Mouse (Mus musculus): ENCODE measurements at regions not wholly inside any gene's neighbourhood (a gene's known extent, or its start where the extent isn't known, plus 50 kb on each side); places are given as distances from the start of the nearest gene placed in this dataset.

DNA sequence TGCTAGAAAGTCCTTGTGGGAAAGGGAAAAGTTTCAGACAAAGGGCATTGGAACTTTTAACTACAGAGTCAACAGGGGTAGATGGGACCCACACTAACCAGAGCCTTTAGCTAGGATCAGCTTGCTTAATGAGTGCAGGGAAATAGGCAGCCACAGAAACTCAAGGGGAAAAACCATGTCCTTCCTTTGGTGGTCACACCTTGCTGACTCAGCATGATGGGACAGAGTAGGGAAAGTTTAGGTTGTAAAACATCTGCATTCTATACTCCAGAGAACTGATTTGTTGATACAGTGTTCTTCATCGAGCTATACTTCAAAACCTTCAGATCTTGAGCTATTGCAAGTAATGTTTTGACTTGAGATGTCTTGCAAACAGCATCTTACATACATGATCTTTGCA lies 365.9 kb upstream of the Mmadhc start:
- 82% methylated on average over 1 of the region's 1 CpGs for WGBS
- no peaks in the 10 kb centered on the region for H3K4me1 ChIP-seq (replicated peaks)
- H3K36me3 ChIP-seq, result no peaks in the 10 kb centered on the region
- no peak overlapping the region for H3K9ac ChIP-seq
- H3K27ac ChIP-seq, result no peak overlapping the region
- H3K4me2 ChIP-seq, result no peak overlapping the region
- no peaks in the 10 kb centered on the region for H3K9me3 ChIP-seq
- no peak overlapping the region for H3K4me3 ChIP-seq
- no peaks in the 10 kb centered on the region for H3K27me3 ChIP-seq
- ATAC-seq (ENCODE audit: low FRiP score), result no peak

DNA sequence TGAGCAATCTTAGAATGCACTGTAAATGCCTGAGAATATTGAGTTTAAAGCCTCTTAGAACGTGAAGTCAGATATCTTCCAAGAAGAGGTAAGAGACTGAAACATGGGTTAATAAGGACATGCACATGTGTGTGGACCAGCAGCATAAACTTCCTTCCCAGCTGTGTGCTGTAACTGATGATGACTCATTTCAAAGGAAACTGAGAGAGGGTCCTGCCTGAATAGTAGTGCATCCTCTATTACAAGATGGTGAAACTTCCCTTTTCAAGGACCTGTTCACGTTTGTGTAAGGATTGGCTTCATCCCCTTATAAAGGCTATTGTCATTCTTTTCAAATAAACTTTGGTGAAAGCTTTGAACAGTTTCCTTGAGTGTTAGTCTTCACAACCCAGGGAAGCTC lies 363.4 kb upstream of the Mmadhc start:
- Histone ChIP-seq H3K27ac (no peak overlapping the region), H3K27me3 (no peaks in the 10 kb centered on the region), H3K9ac (no peak overlapping the region), H3K4me1 (replicated peaks) (no peaks in the 10 kb centered on the region), H3K9me3 (no peaks in the 10 kb centered on the region), H3K4me3 (no peak overlapping the region), H3K4me2 (no peak overlapping the region), H3K36me3 (no peaks in the 10 kb centered on the region)
- 66% methylated on average over 2 of the region's 2 CpGs for WGBS
- ATAC-seq (ENCODE audit: low FRiP score), result no peak

DNA sequence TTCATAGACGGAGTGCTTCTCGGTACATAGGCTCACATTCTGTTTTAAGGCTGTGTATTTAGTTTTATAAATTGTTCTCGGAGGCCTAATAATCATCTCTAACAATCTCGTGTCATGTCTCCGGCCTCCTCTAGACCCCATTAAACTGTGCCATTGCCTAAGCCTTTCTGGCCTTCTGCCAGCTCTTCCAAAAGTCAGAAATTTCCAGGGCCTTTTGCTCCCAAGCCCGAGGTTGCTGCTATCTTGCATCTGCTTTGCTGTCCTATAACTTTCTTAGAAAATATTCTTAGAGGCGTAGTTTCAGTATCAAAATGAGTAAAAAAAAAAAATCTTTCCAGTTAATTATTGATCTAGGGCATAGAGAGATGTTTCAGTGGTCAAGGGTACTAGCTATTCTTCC lies 361.2 kb upstream of the Mmadhc start:
- H3K4me1 ChIP-seq (replicated peaks), result no peaks in the 10 kb centered on the region
- H3K27me3 ChIP-seq, result no peaks in the 10 kb centered on the region
- WGBS, result 83% methylated on average over 7 of the region's 7 CpGs
- no peak for ATAC-seq (ENCODE audit: low FRiP score)
- no peak overlapping the region for H3K4me2 ChIP-seq
- no peaks in the 10 kb centered on the region for H3K9me3 ChIP-seq
- H3K4me3 ChIP-seq, result no peak overlapping the region
- H3K9ac ChIP-seq, result no peak overlapping the region
- no peaks in the 10 kb centered on the region for H3K36me3 ChIP-seq
- H3K27ac ChIP-seq, result no peak overlapping the region

DNA sequence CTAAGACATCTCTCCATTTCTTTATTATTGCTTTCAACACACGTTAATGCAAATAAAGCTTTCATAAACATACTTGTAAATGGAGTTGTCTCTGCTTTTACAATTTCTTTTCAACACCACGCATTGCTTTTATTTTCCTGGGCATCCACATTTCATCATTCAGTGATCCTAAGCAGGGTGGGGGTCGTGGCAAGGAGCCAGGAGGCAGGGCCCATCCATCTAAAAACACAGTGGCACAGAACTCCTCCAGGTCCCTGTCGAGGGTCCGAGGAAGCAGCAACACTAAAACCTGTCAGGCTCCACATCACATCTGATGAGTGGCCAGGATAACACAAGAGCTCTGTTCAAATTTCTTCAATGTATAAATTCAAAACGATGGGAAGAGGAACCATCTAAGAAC lies 359.8 kb upstream of the Mmadhc start:
- H3K9ac ChIP-seq, result no peak overlapping the region
- WGBS, result 74% methylated on average over 6 of the region's 6 CpGs

DNA sequence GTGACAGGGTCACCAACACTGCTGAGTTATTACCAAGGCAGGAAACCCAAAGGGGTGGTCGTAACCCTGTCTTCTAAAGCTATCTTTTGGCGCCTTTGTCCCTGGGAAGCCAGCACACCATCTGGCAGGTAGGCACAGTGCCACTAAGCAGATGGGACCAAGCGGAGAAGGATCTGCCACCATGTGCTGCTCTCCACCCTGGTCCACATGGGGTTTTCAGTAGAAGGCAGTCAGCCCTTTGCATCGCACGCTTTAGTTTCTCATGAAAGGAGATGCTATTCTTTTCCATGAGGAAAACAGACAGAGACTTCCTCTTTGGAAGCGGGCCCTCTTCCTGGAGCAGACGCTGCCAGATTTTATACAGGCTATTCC lies 358.3 kb upstream of the Mmadhc start:
- Histone ChIP-seq H3K36me3 (no peaks in the 10 kb centered on the region), H3K4me1 (replicated peaks) (0 out of 2 replicates have a peak, but pooled peaks cover under 1% of the 10 kb centered on the region), H3K4me2 (no peak overlapping the region), H3K27me3 (no peaks in the 10 kb centered on the region), H3K27ac (no peak overlapping the region), H3K4me3 (no peak overlapping the region), H3K9ac (no peak overlapping the region), H3K9me3 (no peaks in the 10 kb centered on the region)
- ATAC-seq (ENCODE audit: low FRiP score), result peak; percentile 75
- 64% methylated on average over 7 of the region's 7 CpGs for WGBS

More for the DNA sequence above, 359.8 kb upstream of the Mmadhc start:
- Histone ChIP-seq H3K27me3 (no peaks in the 10 kb centered on the region), H3K4me1 (replicated peaks) (no peaks in the 10 kb centered on the region), H3K9me3 (no peaks in the 10 kb centered on the region), H3K4me3 (no peak overlapping the region), H3K4me2 (no peak overlapping the region), H3K36me3 (no peaks in the 10 kb centered on the region), H3K27ac (no peak overlapping the region)
- no peak for ATAC-seq (ENCODE audit: low FRiP score)

DNA sequence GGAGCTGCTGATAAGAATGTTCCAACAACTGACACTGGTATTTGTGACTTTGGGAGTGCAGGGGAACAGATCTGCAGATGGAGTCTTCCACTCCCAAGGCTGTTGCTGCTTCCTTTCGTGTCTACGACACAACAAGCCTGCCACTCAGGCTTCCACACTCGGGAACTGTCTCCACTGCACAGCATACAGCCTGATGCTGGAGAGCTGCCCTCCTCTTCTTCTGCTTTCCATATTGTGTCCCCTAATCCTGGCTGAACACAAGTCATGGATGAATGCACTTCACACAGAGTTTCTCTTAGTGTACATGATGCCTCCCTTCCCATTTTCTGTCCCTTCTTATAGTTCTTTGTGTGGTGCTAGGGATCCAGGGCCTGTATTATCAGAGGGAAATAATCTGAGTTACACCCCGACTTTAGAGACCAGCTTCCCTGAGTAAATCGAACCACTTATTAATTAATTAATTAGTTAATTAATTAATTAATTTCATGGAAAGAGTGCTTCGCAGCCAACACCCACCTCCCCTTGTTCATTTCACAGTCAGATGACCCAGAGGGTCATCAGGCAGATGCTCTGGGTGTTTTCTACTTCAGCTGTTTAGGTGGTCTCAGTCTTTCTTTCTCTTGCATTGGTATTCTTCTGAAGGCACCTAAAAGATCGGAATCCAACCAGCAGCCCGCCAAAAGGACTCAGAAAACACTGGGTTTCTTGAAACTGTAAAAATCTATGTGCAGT lies 357.8 kb upstream of the Mmadhc start:
- no peak for ATAC-seq (ENCODE audit: low FRiP score)

DNA sequence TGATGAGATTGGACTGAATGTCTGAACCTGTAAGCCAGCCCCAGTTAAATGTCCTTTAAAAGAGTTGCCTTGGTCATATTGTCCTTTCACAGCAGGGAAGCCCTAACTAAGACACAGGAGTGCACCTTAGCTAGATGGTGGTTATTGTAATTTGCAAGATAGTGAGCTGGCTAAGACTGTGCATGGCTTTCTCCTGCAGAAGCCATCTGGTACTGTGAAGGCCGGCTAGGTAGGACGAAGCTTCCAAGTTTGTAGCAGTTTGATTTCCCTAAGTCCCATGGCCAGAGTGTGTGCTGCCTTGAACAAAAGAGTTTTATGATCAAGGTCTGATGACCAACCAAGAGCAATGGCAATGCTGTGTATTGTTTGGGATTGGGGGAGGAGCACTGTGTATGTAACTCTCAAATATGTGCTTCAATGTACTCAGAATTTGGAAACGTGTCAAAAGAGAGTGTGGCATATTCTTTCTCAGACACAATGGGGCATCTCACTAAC lies 356.6 kb upstream of the Mmadhc start:
- no peak overlapping the region for H3K4me2 ChIP-seq
- 87% methylated on average over 3 of the region's 3 CpGs for WGBS
- no peak overlapping the region for H3K27ac ChIP-seq
- no peaks in the 10 kb centered on the region for H3K9me3 ChIP-seq
- H3K9ac ChIP-seq, result no peak overlapping the region
- no peak overlapping the region for H3K4me3 ChIP-seq
- no peaks in the 10 kb centered on the region for H3K36me3 ChIP-seq
- peaks cover 5% of the 10 kb centered on the region; the same call in 1 of the 2 replicates for H3K4me1 ChIP-seq (replicated peaks)
- ATAC-seq (ENCODE audit: low FRiP score), result no peak
- no peaks in the 10 kb centered on the region for H3K27me3 ChIP-seq

More for the DNA sequence above, 357.8 kb upstream of the Mmadhc start:
- H3K4me3 ChIP-seq, result no peak overlapping the region
- H3K4me1 ChIP-seq (replicated peaks), result peaks cover 5% of the 10 kb centered on the region; the same call in 1 of the 2 replicates
- H3K4me2 ChIP-seq, result no peak overlapping the region
- WGBS, result 69% methylated on average over 8 of the region's 8 CpGs
- no peaks in the 10 kb centered on the region for H3K36me3 ChIP-seq
- no peaks in the 10 kb centered on the region for H3K9me3 ChIP-seq
- no peaks in the 10 kb centered on the region for H3K27me3 ChIP-seq
- no peak overlapping the region for H3K27ac ChIP-seq
- H3K9ac ChIP-seq, result no peak overlapping the region

DNA sequence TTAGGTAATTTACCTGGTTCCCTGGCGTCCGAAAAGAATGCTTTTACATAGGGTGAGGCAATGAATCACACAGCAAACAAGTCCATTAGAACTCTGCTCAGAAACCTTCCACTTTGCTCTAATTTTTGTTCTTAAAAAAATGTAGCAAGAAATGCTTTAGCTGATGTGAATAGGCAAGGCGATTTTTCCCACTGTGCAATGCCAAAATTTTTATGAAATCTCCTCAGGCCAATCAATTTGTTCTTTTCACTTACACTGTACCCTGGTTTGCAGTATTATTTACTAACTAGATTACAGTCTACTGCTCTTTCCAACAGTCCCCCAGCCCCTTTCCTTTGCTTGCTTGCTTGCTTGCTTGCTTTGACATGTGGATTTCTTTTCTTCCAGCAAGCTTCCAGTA lies 353.1 kb upstream of the Mmadhc start:
- Histone ChIP-seq H3K9me3 (no peaks in the 10 kb centered on the region), H3K4me3 (no peak overlapping the region), H3K27me3 (no peaks in the 10 kb centered on the region), H3K4me1 (replicated peaks) (peaks cover 5% of the 10 kb centered on the region; the same call in 1 of the 2 replicates), H3K27ac (no peak overlapping the region), H3K4me2 (no peak overlapping the region), H3K36me3 (no peaks in the 10 kb centered on the region), H3K9ac (no peak overlapping the region)
- 79% methylated on average over 3 of the region's 3 CpGs for WGBS
- ATAC-seq (ENCODE audit: low FRiP score), result no peak

DNA sequence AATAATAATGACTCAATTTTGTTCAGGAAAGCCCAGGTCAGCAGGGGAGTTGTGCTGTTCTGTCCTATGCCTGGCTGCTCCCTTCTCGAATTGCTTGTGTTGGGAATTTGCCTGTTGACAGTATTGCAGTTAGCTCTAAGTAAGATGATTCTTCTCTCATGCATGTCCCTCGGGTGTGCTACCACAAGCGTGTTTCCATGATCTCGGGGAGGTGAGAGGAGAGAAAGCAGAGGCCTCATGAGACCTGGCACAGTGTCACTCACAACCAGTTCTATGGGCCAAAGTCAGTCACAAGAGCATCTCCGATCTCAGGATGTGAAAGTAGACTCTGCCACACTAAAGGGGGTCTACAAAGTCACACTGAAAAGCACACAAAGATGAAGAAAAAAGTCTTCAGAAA lies 346.6 kb upstream of the Mmadhc start:
- H3K9me3 ChIP-seq, result no peaks in the 10 kb centered on the region
- no peak overlapping the region for H3K4me2 ChIP-seq
- H3K4me1 ChIP-seq (replicated peaks), result no peaks in the 10 kb centered on the region
- H3K9ac ChIP-seq, result no peak overlapping the region
- H3K4me3 ChIP-seq, result no peak overlapping the region
- H3K27ac ChIP-seq, result no peak overlapping the region
- ATAC-seq (ENCODE audit: low FRiP score), result no peak
- H3K27me3 ChIP-seq, result no peaks in the 10 kb centered on the region
- H3K36me3 ChIP-seq, result no peaks in the 10 kb centered on the region
- 64% methylated on average over 5 of the region's 5 CpGs for WGBS

DNA sequence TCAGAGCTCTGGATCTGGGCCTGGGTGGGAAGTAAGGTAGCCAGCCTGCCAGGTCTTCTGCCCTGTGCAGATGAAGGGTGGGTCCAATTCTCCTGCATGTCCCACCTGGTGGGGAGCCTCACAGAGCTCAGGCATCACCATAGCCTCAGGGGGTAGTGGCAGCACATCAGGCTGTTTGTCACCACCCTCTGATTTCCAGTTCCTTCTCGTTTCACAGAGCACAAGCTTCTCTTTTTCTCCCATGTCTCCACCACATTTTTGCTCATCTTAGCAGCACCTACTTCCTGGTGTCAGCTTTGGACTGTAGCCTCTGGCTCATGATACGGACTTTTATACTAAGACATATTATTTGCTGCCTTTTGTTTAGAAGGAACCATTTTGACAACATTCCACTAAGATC lies 345.6 kb upstream of the Mmadhc start:
- Histone ChIP-seq H3K4me2 (no peak overlapping the region), H3K27ac (no peak overlapping the region), H3K36me3 (no peaks in the 10 kb centered on the region), H3K9me3 (no peaks in the 10 kb centered on the region), H3K9ac (no peak overlapping the region), H3K4me3 (no peak overlapping the region), H3K4me1 (replicated peaks) (no peaks in the 10 kb centered on the region), H3K27me3 (no peaks in the 10 kb centered on the region)
- ATAC-seq (ENCODE audit: low FRiP score), result no peak
- WGBS, result 79% methylated on average over 2 of the region's 2 CpGs

DNA sequence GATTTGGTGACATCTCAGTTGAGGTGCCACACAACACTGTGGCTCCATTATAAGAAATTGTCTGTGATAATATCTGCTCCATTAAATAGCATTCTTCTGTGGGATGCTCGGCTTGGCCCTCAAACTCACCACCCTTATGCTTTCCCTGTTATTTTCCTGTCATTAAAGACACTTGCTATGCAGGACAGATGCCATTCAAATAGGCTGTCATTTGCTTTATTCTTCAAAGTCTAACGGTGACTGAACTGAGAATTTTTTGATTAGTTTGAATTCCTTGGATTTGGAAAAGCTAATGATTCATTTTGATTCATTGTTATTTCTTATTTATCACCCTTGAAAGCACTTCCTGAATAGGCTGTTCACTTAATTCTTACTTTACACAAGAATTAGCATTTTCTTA lies 339.3 kb upstream of the Mmadhc start:
- Histone ChIP-seq H3K4me1 (replicated peaks) (no peaks in the 10 kb centered on the region), H3K4me3 (no peak overlapping the region), H3K9ac (no peak overlapping the region), H3K27ac (no peak overlapping the region), H3K9me3 (no peaks in the 10 kb centered on the region), H3K4me2 (no peak overlapping the region), H3K36me3 (no peaks in the 10 kb centered on the region), H3K27me3 (no peaks in the 10 kb centered on the region)
- no peak for ATAC-seq (ENCODE audit: low FRiP score)
- WGBS, result 66% methylated on average over 2 of the region's 2 CpGs

DNA sequence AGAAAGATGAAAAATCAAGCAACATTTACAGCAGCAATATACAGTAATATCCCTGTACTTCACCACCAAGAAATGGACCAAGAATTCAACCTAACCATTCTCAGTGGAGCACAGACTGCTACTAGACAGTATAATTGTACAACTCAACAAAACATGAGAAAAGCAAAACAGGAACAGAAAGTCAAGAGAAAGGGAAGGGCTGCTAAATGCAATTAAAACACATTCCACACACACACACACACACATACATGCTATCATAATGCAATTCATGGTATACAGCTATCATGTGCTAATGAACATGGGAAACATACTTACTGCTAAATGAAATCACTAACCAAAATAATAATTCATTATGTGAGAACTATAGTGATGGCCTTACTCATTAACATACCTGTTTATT lies 335.2 kb upstream of the Mmadhc start:
- H3K27ac ChIP-seq, result no peak overlapping the region
- no peaks in the 10 kb centered on the region for H3K4me1 ChIP-seq (replicated peaks)
- H3K27me3 ChIP-seq, result no peaks in the 10 kb centered on the region
- no peak overlapping the region for H3K4me3 ChIP-seq
- ATAC-seq (ENCODE audit: low FRiP score), result no peak
- no peaks in the 10 kb centered on the region for H3K36me3 ChIP-seq
- no peak overlapping the region for H3K9ac ChIP-seq
- no peak overlapping the region for H3K4me2 ChIP-seq
- no peaks in the 10 kb centered on the region for H3K9me3 ChIP-seq

DNA sequence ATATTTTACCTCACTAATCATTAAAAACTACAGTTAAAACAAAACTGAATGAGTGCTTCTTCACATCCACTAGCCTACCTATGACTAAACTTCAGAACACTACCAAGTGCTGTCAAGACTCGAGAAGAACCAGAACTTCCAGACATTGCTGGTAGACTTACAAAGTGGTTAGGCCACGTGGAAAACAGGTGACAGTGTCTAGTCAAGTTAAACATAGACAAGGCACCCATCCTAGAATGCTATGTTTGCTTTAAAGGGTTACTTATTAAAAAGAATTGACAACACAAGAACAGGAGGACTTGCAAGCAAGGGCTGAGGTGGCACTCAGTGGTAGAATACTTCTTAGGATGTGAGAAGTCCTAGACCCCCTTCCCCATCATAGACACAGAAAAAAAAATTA lies 330.9 kb upstream of the Mmadhc start:
- no peaks in the 10 kb centered on the region for H3K4me1 ChIP-seq (replicated peaks)
- H3K9me3 ChIP-seq, result no peaks in the 10 kb centered on the region
- no peak overlapping the region for H3K9ac ChIP-seq
- 77% methylated on average over 2 of the region's 2 CpGs for WGBS
- H3K36me3 ChIP-seq, result no peaks in the 10 kb centered on the region
- no peak for ATAC-seq (ENCODE audit: low FRiP score)
- H3K27me3 ChIP-seq, result no peaks in the 10 kb centered on the region
- H3K27ac ChIP-seq, result no peak overlapping the region
- H3K4me2 ChIP-seq, result no peak overlapping the region
- H3K4me3 ChIP-seq, result no peak overlapping the region

Data from hindbrain, embryonic 13.5 days (tissue).